In genomic region chr11:86545556-86545955, GRCm38 (mm10) we compare ENCODE assay signal across 8 mouse cellular contexts. TPM values are rescaled to one million over a fixed set of nuclear protein-coding genes. Genes with fewer than 3 reads are reported as not detected.
A peak's percentile ranks its signal among the peaks of the same experiment; 100 is the strongest.
DNase-seq lines count a peak whose midpoint lies in the region; ATAC-seq and TF ChIP-seq lines count a peak whose summit lies in the region.

No protein-coding gene starts in this region.

- 81% methylated on average over 8 of the region's 8 CpGs for WGBS in lung, embryonic 14.5 days
- WGBS in embryonic facial prominence, embryonic 13.5 days, result 79% methylated on average over 8 of the region's 8 CpGs
- WGBS in intestine, postnatal 0 days, result 78% methylated on average over 8 of the region's 8 CpGs
- WGBS in neural tube, embryonic 13.5 days, result 84% methylated on average over 8 of the region's 8 CpGs
- WGBS in thymus, adult 2 months, result 77% methylated on average over 8 of the region's 8 CpGs

- no peaks in the 10 kb centered on the region for H3K9me3 ChIP-seq in lung, embryonic 14.5 days (ENCODE audit: low read depth, low read length)
- no peaks in the 10 kb centered on the region; the same call in 1 of the 2 replicates for H3K9me3 ChIP-seq in embryonic facial prominence, embryonic 13.5 days
- H3K9me3 ChIP-seq in intestine, postnatal 0 days (ENCODE audit: control insufficient read depth), result no peaks in the 10 kb centered on the region
- no peaks in the 10 kb centered on the region for H3K9me3 ChIP-seq in neural tube, embryonic 13.5 days

- H3K4me2 ChIP-seq in lung, embryonic 14.5 days, result peak overlapping the region; percentile 65
- peak overlapping the region; percentile 80 for H3K4me2 ChIP-seq in embryonic facial prominence, embryonic 13.5 days
- peak overlapping the region; percentile 66 for H3K4me2 ChIP-seq in intestine, postnatal 0 days (replicated peaks; ENCODE audit: low read depth)
- H3K4me2 ChIP-seq in neural tube, embryonic 13.5 days, result peak overlapping the region; percentile 63

- no peak for TF ChIP-seq CTCF in lung, embryonic 14.5 days (IDR thresholded peaks at IDR 0.05; ENCODE audit: low read depth)
- TF ChIP-seq CTCF in intestine, postnatal 0 days (IDR thresholded peaks at IDR 0.05; ENCODE audit: low read depth), result no peak
- no peak for TF ChIP-seq CTCF in thymus, adult 2 months (IDR thresholded peaks at IDR 0.05; ENCODE audit: borderline replicate concordance, control insufficient read depth, extremely low read depth, insufficient read depth, low read length, poor library complexity)

- H3K4me3 ChIP-seq in lung, embryonic 14.5 days (ENCODE audit: low read depth, low read length), result peak overlapping the region; percentile 95
- H3K4me3 ChIP-seq in embryonic facial prominence, embryonic 13.5 days, result peak overlapping the region; percentile 94
- peak overlapping the region; percentile 85 for H3K4me3 ChIP-seq in intestine, postnatal 0 days (ENCODE audit: low read depth, low read length)
- peak overlapping the region; percentile 97 for H3K4me3 ChIP-seq in neural tube, embryonic 13.5 days
- no peak overlapping the region for H3K4me3 ChIP-seq in thymus, adult 2 months (ENCODE audit: control insufficient read depth, insufficient read depth, low read length)

- H3K27ac ChIP-seq in lung, embryonic 14.5 days (ENCODE audit: low read depth), result peak overlapping the region; percentile 84
- peak overlapping the region; percentile 78; the same call in 1 of the 2 replicates for H3K27ac ChIP-seq in embryonic facial prominence, embryonic 13.5 days
- peak overlapping the region; percentile 91; the same call in 1 of the 2 replicates for H3K27ac ChIP-seq in intestine, postnatal 0 days (ENCODE audit: low read depth, low read length)
- no peak overlapping the region for H3K27ac ChIP-seq in neural tube, embryonic 13.5 days (replicated peaks)
- H3K27ac ChIP-seq in thymus, adult 2 months (ENCODE audit: control insufficient read depth, insufficient read depth, low read length), result no peak overlapping the region

- peaks cover 7% of the 10 kb centered on the region; the same call in 1 of the 2 replicates for H3K4me1 ChIP-seq in lung, embryonic 14.5 days (ENCODE audit: insufficient read depth)
- peaks cover 25% of the 10 kb centered on the region for H3K4me1 ChIP-seq in embryonic facial prominence, embryonic 13.5 days
- H3K4me1 ChIP-seq in intestine, postnatal 0 days (replicated peaks; ENCODE audit: control insufficient read depth, insufficient read depth, low read length), result no peaks in the 10 kb centered on the region
- peaks cover 29% of the 10 kb centered on the region for H3K4me1 ChIP-seq in neural tube, embryonic 13.5 days (replicated peaks)
- H3K4me1 ChIP-seq in thymus, adult 2 months (replicated peaks; ENCODE audit: control insufficient read depth, insufficient read depth, low read length), result peaks cover 3% of the 10 kb centered on the region; the same call in 1 of the 2 replicates

- ATAC-seq in lung, embryonic 14.5 days (ENCODE audit: insufficient read depth), result no peak
- no peak for ATAC-seq in embryonic facial prominence, embryonic 13.5 days (ENCODE audit: insufficient number of reproducible peaks, insufficient read depth, low FRiP score, low TSS enrichment, low read depth)
- no peak for ATAC-seq in intestine, postnatal 0 days
- ATAC-seq in neural tube, embryonic 13.5 days (ENCODE audit: low read depth), result no peak

- no peak for TF ChIP-seq POLR2A in thymus, adult 2 months (IDR thresholded peaks at IDR 0.05; ENCODE audit: control insufficient read depth, extremely low read depth, insufficient read depth, low read length, poor library complexity)

- peak overlapping the region; percentile 50 for H3K9ac ChIP-seq in lung, embryonic 14.5 days
- H3K9ac ChIP-seq in embryonic facial prominence, embryonic 13.5 days, result peak overlapping the region; percentile 69
- H3K9ac ChIP-seq in intestine, postnatal 0 days (ENCODE audit: low read depth, low read length), result peak overlapping the region; percentile 95; the same call in 1 of the 2 replicates
- H3K9ac ChIP-seq in neural tube, embryonic 13.5 days, result peak overlapping the region; percentile 59; the same call in 1 of the 2 replicates

- H3K27me3 ChIP-seq in lung, embryonic 14.5 days (ENCODE audit: insufficient read depth, low read length), result no peaks in the 10 kb centered on the region
- H3K27me3 ChIP-seq in embryonic facial prominence, embryonic 13.5 days, result no peaks in the 10 kb centered on the region
- H3K27me3 ChIP-seq in intestine, postnatal 0 days (replicated peaks; ENCODE audit: control insufficient read depth, insufficient read depth, low read length), result no peaks in the 10 kb centered on the region
- H3K27me3 ChIP-seq in neural tube, embryonic 13.5 days, result no peaks in the 10 kb centered on the region
- no peaks in the 10 kb centered on the region for H3K27me3 ChIP-seq in thymus, adult 2 months (ENCODE audit: control insufficient read depth, insufficient read depth, low read length)

- 0 out of 2 replicates have a peak, but pooled peaks cover 8% of the 10 kb centered on the region for H3K36me3 ChIP-seq in lung, embryonic 14.5 days (ENCODE audit: insufficient read depth)
- H3K36me3 ChIP-seq in embryonic facial prominence, embryonic 13.5 days, result peaks cover 12% of the 10 kb centered on the region
- peaks cover 14% of the 10 kb centered on the region; the same call in 1 of the 2 replicates for H3K36me3 ChIP-seq in intestine, postnatal 0 days (ENCODE audit: control insufficient read depth, insufficient read depth)
- H3K36me3 ChIP-seq in neural tube, embryonic 13.5 days, result peaks cover 13% of the 10 kb centered on the region
- peaks cover 8% of the 10 kb centered on the region for H3K36me3 ChIP-seq in thymus, adult 2 months (ENCODE audit: control insufficient read depth, insufficient read depth, low read length)

- DNase-seq in lung, embryonic 14.5 days, result peak; percentile 8
- no peak for DNase-seq in lung, adult 18-20 months
- no peak for DNase-seq in thymus, adult 2 months
- no peak for DNase-seq in cerebellum, adult 8-10 months
- DNase-seq in layer of hippocampus, adult 9-11 months, result no peak

RNA-seq across cellular contexts. Expression of gene Tubd1, which starts 0.8 kb away (rescaled TPM):
- polyA plus RNA-seq in lung, embryonic 14.5 days (2014; fragmentation: Nextera tagmentation; extraction: Ambion mirVana), result 14.2 and 14.7 TPM in 2 replicates
- polyA plus RNA-seq in embryonic facial prominence, embryonic 13.5 days (2015; fragmentation: Nextera tagmentation; extraction: Ambion mirVana), result 13.5 and 13.8 TPM in 2 replicates
- 4.7 and 5.9 TPM in 2 replicates for polyA plus RNA-seq in intestine, postnatal 0 days (2015; fragmentation: Nextera tagmentation; extraction: Ambion mirVana)
- polyA plus RNA-seq in neural tube, embryonic 13.5 days (2015; fragmentation: Nextera tagmentation; extraction: Ambion mirVana), result 7.8 and 8.6 TPM in 2 replicates
- polyA plus RNA-seq in thymus, adult 2 months (2012; rRNA removed), result 5.7 and 5.9 TPM in 2 replicates

RNA-seq across cellular contexts. Expression of gene Rps6kb1, which starts 1.0 kb away (rescaled TPM):
- polyA plus RNA-seq in lung, embryonic 14.5 days (2014; fragmentation: Nextera tagmentation; extraction: Ambion mirVana), result 58.8 and 66.5 TPM in 2 replicates
- polyA plus RNA-seq in embryonic facial prominence, embryonic 13.5 days (2015; fragmentation: Nextera tagmentation; extraction: Ambion mirVana), result 77.8 and 78.9 TPM in 2 replicates
- 37.9 and 39.9 TPM in 2 replicates for polyA plus RNA-seq in intestine, postnatal 0 days (2015; fragmentation: Nextera tagmentation; extraction: Ambion mirVana)
- polyA plus RNA-seq in neural tube, embryonic 13.5 days (2015; fragmentation: Nextera tagmentation; extraction: Ambion mirVana), result 54.8 and 62.7 TPM in 2 replicates
- 12.2 and 12.3 TPM in 2 replicates for polyA plus RNA-seq in thymus, adult 2 months (2012; rRNA removed)

Comparison
In these comparisons a context has a peak if more than half of its experiments do, and no peak if none do; other contexts are left out.
1. H3K27ac ChIP-seq: peak in lung, embryonic 14.5 days (single experiment), embryonic facial prominence, embryonic 13.5 days (single experiment) and intestine, postnatal 0 days (single experiment); none in neural tube, embryonic 13.5 days (single experiment) and thymus, adult 2 months (single experiment).
2. Peak in every context shown above with its lines, with median percentiles within 50 percentile points of each other: H3K4me2 ChIP-seq and H3K9ac ChIP-seq.